Mouse (Mus musculus) A20 (cell line): ENCODE data around the gene Slc31a1.

Source experiments
- DNase-seq: peaks from one replicate; pipeline ENCODE4 v3.0.0-alpha.2; 2011; ENCODE audit warnings: low read depth, low spot score

Gene Slc31a1

DNA sequence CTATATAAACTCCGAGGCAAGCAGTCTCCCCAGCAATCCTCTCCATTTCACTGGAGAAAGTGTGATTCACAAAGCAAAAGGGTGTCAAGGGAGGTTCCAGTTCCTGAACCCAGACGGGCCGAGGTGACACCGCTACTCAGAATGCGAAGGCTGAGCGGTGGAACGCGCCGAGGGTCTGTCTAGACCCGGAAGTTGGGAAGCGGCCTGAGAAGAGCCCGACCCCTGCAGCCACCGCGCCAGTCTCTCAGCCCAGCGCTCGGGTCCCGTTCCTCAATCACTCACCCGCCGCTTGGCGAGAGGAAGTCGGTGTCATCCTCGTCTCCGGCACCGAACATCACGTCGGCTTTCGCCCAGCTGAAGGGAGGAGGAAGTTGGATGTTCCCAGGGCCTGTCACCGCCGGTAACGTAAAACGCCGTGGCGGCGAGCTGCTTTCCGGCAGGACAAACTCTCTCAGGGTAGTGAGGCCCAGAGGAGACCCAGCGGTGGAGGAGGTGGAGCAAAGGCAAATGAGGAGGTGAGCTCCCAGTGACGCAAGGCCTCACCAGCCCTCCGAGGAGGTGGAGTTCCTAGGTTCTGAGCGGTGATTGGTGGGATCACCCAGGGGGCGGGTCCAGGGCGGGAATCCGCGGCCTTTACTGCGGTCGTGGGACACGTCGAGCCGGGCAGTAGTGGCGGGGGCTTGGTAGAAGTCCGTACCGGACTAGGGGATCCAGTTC is at the start of gene Slc31a1, which contains the start of gene Fkbp15:
TSS of gene Slc31a1 (plus strand) at position 640 of the 717 bp plus-strand sequence.
TSS of gene Fkbp15 (minus strand) at position 461 of the 717 bp plus-strand sequence.
- peak; percentile 99 for DNase-seq

DNA sequence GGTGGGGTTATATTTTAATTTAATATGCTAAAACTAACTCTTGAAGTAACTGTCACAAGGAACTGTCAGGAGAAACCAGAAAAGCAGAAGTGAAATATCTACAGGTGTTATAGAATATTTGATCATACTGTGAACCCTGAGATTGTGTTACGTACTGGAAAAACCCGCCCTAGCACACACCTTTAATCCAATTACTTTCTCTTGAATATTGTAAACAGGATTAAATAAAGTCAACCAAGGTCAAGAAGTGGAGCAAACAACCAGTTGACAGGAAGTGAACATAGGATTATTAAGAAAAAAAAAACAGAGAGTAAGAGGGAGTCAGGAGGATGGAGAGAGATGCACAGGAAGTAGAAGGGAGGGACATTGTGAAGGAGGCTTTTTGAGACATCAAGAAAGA is 47.7 kb upstream of the Slc31a1 start:
- DNase-seq: peak; percentile 66

- no peak for DNase-seq
Measured at GRCm38 (mm10) chr4:62313641-62314211, 46.8 kb upstream of the Slc31a1 start.

DNA sequence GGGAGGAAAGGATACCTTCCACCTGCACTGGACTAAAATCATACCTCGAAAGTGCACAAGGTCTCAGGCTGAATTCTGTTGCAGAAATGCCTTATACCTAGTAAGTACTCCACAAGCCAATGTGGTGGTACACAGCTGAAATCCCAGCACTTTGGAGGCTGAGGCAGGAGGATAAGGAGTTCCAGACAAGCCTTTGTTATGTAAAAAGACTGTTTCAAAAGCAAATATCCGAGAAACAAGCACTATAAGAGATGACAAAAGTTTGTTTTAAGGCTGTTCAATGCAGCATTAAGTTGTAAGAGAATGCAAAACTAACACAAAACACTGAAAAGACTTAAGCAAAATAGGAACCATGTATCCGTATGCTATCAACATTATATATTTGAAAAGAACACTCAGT is 46.0 kb upstream of the Slc31a1 start:
- no peak for DNase-seq

- peak; percentile 19 for DNase-seq
Measured at GRCm38 (mm10) chr4:62316456-62316855, 44.1 kb upstream of the Slc31a1 start.

DNA sequence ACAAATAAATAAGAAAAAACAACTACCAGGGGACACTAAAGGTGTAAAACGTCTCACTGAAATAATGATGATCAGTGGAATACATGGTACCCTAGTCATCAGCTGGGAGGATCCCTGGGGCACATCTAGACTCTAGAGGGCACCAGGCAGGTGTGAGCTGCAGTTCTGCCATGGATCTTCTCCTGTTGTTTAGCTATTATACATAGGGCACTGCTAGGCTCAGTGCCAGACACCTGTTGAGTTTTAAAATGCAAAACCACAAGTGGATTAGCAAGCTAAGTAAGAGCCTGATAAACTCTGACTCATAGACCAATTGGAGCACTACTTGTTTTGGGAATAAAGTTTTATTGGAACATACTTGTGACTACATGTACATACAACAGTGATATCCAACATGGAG is 42.2 kb upstream of the Slc31a1 start:
- DNase-seq: no peak

DNA sequence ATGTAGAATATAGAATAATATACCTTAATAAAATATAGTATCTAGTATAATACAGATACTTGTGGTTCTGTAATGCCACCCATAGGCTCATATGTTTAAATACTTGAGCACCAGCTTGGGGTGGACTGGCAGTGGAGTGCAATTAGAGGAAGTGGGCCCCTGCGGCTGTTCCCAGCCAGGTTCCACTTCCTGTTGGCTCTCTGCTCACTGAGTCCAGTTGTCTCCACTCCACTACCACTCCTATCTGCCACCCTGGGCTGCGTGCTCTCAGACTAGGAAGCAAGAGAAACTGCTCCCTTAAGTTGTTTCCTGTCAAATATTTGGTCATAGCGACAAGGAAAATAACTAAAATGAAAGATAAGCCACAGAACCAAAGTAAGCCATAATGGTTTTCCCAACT is 37.8 kb upstream of the Slc31a1 start:
- peak; percentile 77 for DNase-seq

- no peak for DNase-seq
Measured at GRCm38 (mm10) chr4:62326111-62326510, 34.4 kb upstream of the Slc31a1 start.

- DNase-seq: no peak
Measured at GRCm38 (mm10) chr4:62328941-62329660, 31.4 kb upstream of the Slc31a1 start.

DNA sequence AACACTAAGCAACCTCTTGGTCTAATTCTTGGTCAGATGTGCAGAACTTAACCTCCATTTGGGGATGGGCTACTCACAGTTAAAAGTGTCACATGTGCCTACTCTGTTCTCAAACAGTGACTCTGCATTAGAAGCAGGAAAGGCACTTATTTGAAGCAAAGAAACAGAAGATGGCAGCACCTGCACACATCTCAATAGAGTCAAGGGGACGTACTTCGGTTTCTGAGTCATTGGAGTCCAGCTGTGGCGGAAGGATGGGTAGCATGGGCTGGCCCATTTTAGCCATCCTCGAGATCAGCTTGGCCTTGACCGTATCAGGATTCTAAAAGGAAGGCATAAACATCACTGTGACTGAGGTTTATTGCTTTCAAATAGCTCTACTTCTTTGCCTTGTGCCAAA is 28.6 kb upstream of the Slc31a1 start:
- DNase-seq: peak; percentile 17

GRCm38 (mm10) chr4:62338536-62338935 is 22.0 kb upstream of the Slc31a1 start:
- DNase-seq: no peak

DNA sequence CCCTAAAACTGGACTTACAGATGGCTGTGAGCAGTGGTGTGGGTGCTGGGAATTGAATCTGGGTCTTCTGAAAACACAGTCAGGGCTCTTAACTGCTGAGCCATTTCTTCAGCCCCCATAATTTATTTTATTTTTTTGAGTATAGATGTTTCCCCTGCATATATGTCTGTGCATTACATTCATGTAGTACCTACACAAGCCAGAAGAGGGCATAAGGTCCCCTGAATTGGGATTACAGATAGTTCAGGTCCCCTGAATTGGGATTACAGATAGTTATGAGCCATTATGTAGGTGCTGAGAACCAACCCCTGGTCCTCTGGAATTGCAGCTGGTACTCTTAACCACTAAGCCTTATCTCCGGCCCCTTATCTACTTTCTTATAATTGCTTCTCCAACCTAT is 16.5 kb upstream of the Slc31a1 start:
- peak; percentile 53 for DNase-seq

DNA sequence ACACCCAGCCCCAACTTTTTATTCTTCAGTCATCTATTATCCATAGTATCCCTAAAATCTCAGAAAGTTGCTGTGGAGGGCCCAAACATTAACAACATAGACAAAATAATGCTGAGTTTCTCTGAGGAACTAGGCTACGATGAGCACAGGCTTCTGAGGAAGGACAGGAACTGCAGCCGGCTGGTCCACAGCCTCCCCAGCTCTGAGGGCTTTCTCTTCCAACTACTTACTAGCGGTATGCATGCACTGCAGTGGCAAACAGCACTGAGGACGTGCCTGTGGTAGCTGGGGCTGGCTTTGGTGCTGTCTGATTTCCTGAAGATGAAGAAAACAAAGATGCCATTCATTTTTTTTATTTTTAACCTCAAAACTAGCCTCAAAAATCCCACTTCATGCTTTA is 14.7 kb upstream of the Slc31a1 start:
- no peak for DNase-seq

DNA sequence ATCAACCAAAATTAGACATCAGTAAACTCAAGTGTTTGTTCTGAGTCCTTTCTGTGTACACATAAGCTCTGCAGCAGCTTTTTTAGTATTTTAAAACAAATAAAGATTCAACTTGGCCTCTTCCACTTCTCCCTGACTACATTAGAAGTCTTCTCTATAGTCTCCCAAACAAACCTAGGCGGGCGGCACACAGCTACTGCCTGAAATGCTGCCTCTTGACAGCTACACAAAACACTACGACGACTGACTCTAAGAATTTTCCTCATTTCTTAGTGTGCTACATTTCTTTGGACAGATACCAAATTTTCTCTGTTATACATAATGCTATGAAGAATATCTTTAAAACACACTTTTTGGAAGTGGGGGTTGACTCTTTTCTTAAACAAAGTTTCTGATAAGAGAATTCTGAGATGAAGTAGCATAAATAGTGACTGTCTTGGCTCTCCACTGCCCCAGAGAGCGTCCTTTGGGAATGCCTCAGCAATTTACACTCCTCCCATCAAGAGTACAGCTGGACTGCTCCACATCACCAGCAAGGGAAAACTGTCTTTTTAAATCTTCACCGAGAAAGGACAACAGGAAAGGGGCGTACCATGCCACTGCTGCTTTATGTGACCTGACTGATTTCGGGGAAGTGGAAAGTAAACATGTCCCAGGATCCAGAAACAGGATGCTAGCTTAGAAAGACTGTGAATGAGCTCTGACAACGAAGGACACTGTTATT is 12.8 kb upstream of the Slc31a1 start:
- no peak for DNase-seq

DNA sequence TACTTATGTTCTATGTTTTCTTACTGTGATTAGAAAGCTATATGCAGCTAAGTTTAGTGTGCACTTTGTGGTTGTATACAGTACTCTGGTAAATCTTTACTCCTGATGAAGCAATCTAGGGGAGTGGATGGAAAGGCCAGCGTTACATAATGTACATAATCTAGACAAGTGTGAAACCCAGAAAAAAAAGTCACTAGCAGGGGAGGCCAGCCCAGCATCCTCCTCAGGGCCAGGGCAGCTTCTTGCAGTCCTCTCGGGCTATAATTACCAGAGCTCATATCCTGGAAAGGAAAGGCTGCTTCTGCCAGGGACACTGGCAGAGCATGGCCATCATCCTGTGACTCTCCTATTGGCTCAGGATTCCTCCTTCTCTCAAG is 12.2 kb upstream of the Slc31a1 start:
- DNase-seq: no peak

GRCm38 (mm10) chr4:62349371-62349770 is 11.2 kb upstream of the Slc31a1 start:
- no peak for DNase-seq

DNA sequence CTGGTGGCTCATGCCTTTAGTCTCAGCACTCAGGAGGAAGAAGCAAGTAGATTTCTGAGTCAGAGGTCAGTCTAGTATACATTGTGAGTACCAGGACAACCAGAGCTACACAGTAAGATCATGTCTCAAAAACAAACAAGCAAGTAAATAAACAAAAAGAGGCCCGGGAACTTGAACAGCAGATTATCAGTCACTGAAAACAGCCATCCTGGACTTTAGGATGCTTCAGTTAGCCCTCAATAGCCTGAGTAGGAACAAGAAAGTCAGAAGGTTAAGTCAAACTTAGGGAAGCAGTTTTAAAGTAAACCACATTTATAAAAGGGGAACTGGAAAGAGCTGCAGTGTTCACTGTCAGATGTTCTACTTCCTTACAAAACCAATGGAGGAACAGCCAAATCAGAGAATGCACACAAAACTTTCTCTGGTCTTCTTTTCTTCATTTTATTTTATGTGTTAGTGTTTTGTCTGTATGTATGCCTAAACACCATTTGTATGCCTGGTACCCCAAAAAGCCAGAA is 2.8 kb upstream of the Slc31a1 start:
- DNase-seq: peak; percentile 68

GRCm38 (mm10) chr4:62359256-62359775 is 1.2 kb upstream of the Slc31a1 start:
- DNase-seq: peak; percentile 73

- DNase-seq: no peak
Measured at GRCm38 (mm10) chr4:62360805-62361455, 403 bp downstream of the Slc31a1 start.

- DNase-seq: no peak
Measured at GRCm38 (mm10) chr4:62361571-62361970, 1.0 kb downstream of the Slc31a1 start.

- DNase-seq: peak; percentile 49
Measured at GRCm38 (mm10) chr4:62361997-62362396, 1.5 kb downstream of the Slc31a1 start.
